9 mouse cellular contexts compared by ENCODE assay signal in genomic region chr11:96762742-96763470, GRCm38 (mm10). TPM values are rescaled to one million over a fixed set of nuclear protein-coding genes. Genes with fewer than 3 reads are reported as not detected.
A peak's percentile ranks its signal among the peaks of the same experiment; 100 is the strongest.
DNase-seq lines count a peak whose midpoint lies in the region; ATAC-seq and TF ChIP-seq lines count a peak whose summit lies in the region.
"Had no signal": no experiment of that assay in that cellular context is flagged by ENCODE, and none has a peak within 500 bp of the region (broad histone marks: within the 10 kb centered on the region; RNA-seq: fewer than 3 reads in every experiment).

No protein-coding gene starts in this region.

- no peak overlapping the region for H3K27ac ChIP-seq in forebrain, postnatal 0 days (ENCODE audit: low read depth, low read length)
- H3K27ac ChIP-seq in forebrain, embryonic 11.5 days (ENCODE audit: low read depth, low read length), result no peak overlapping the region
- peak overlapping the region; percentile 66 for H3K27ac ChIP-seq in hindbrain, embryonic 16.5 days (ENCODE audit: low read depth, low read length)
- H3K27ac ChIP-seq: liver, embryonic 14.5 days had no signal

- no peaks in the 10 kb centered on the region for H3K9me3 ChIP-seq in forebrain, postnatal 0 days (ENCODE audit: low read length)
- H3K9me3 ChIP-seq in forebrain, embryonic 11.5 days (ENCODE audit: control insufficient read depth, low read length), result no peaks in the 10 kb centered on the region
- no peaks in the 10 kb centered on the region for H3K9me3 ChIP-seq in hindbrain, embryonic 16.5 days (ENCODE audit: control insufficient read depth, low read length)

- H3K9ac ChIP-seq in forebrain, postnatal 0 days, result no peak overlapping the region
- no peak overlapping the region for H3K9ac ChIP-seq in forebrain, embryonic 11.5 days (ENCODE audit: low read length)
- H3K9ac ChIP-seq in hindbrain, embryonic 16.5 days (ENCODE audit: low read depth, low read length), result no peak overlapping the region
- H3K9ac ChIP-seq: liver, embryonic 14.5 days had no signal

- peak; percentile 53 for ATAC-seq in forebrain, postnatal 0 days
- ATAC-seq in forebrain, embryonic 11.5 days (replicated peaks; ENCODE audit: low FRiP score), result no peak
- peak; percentile 57 for ATAC-seq in hindbrain, embryonic 16.5 days

- no peak for DNase-seq in forebrain, postnatal 0 days
- no peak for DNase-seq in forebrain, embryonic 11.5 days (ENCODE audit: low spot score)
- DNase-seq in right cerebral cortex, postnatal 14 days, result peak; percentile 35
- DNase-seq in right cerebral cortex, postnatal 36 days (ENCODE audit: low spot score in 2 of 2), result no peak
- DNase-seq in spleen, adult 12 weeks (ENCODE audit: low spot score), result no peak
- no peak for DNase-seq in ovary, adult 18-20 months (ENCODE audit: low spot score)
- DNase-seq in natural killer cell, adult 2 months (ENCODE audit: low spot score in 2 of 2), result no peak

- H3K27me3 ChIP-seq in forebrain, postnatal 0 days (ENCODE audit: insufficient read depth, low read length), result no peaks in the 10 kb centered on the region
- no peaks in the 10 kb centered on the region for H3K27me3 ChIP-seq in forebrain, embryonic 11.5 days (ENCODE audit: control insufficient read depth, insufficient read depth, low read length)
- no peaks in the 10 kb centered on the region for H3K27me3 ChIP-seq in hindbrain, embryonic 16.5 days (replicated peaks; ENCODE audit: control insufficient read depth, insufficient read depth, low read length)

- WGBS in forebrain, postnatal 0 days, result 59% methylated on average over 15 of the region's 15 CpGs
- 86% methylated on average over 15 of the region's 15 CpGs for WGBS in forebrain, embryonic 11.5 days
- 51% methylated on average over 15 of the region's 15 CpGs for WGBS in hindbrain, embryonic 16.5 days

- TF ChIP-seq CTCF in forebrain, postnatal 0 days (IDR thresholded peaks at IDR 0.05; ENCODE audit: low read depth), result peak; percentile 12; the same call in 1 of the 2 replicates

- no peak overlapping the region for H3K4me3 ChIP-seq in forebrain, postnatal 0 days (ENCODE audit: low read depth, low read length)
- no peak overlapping the region for H3K4me3 ChIP-seq in forebrain, embryonic 11.5 days (ENCODE audit: low read depth, low read length)
- H3K4me3 ChIP-seq in hindbrain, embryonic 16.5 days (ENCODE audit: low read length), result no peak overlapping the region

- H3K4me2 ChIP-seq in forebrain, postnatal 0 days (ENCODE audit: low read depth), result no peak overlapping the region
- no peak overlapping the region for H3K4me2 ChIP-seq in forebrain, embryonic 11.5 days (ENCODE audit: low read depth, low read length, severe bottlenecking)
- no peak overlapping the region for H3K4me2 ChIP-seq in hindbrain, embryonic 16.5 days (ENCODE audit: low read length)

- H3K4me1 ChIP-seq in forebrain, postnatal 0 days (ENCODE audit: insufficient read depth), result no peaks in the 10 kb centered on the region
- H3K4me1 ChIP-seq in forebrain, embryonic 11.5 days (replicated peaks; ENCODE audit: control insufficient read depth, insufficient read depth, low read length), result peaks cover 21% of the 10 kb centered on the region; the same call in 1 of the 2 replicates
- peaks cover 38% of the 10 kb centered on the region for H3K4me1 ChIP-seq in hindbrain, embryonic 16.5 days (ENCODE audit: control insufficient read depth, insufficient read depth, low read depth, low read length)

- peaks cover 10% of the 10 kb centered on the region for H3K36me3 ChIP-seq in forebrain, postnatal 0 days (ENCODE audit: insufficient read depth)
- no peaks in the 10 kb centered on the region for H3K36me3 ChIP-seq in forebrain, embryonic 11.5 days (ENCODE audit: control insufficient read depth, insufficient read depth, low read length)
- no peaks in the 10 kb centered on the region for H3K36me3 ChIP-seq in hindbrain, embryonic 16.5 days (ENCODE audit: control insufficient read depth, insufficient read depth, low read length)

RNA-seq across cellular contexts. Expression of gene Snx11, which starts 14.5 kb away (rescaled TPM):
- 59.2 and 68.8 TPM in 2 replicates for total RNA-seq in forebrain, postnatal 0 days (2014; rRNA removed)
- 32.7 and 37.1 TPM in 2 replicates for polyA plus RNA-seq in forebrain, postnatal 0 days (2015; fragmentation: Nextera tagmentation; extraction: Ambion mirVana)
- 17.5 and 26.9 TPM in 2 replicates for polyA plus RNA-seq in forebrain, embryonic 11.5 days (2014; fragmentation: Nextera tagmentation; extraction: Ambion mirVana)
- 52.2 and 55.9 TPM in 2 replicates for polyA plus RNA-seq in hindbrain, embryonic 16.5 days (2015; fragmentation: Nextera tagmentation; extraction: Ambion mirVana)

RNA-seq across cellular contexts. Expression of gene Cbx1, which starts 26.0 kb away (rescaled TPM):
- 57.0 and 62.4 TPM in 2 replicates for total RNA-seq in forebrain, postnatal 0 days (2014; rRNA removed)
- polyA plus RNA-seq in forebrain, postnatal 0 days (2015; fragmentation: Nextera tagmentation; extraction: Ambion mirVana), result 53.7 and 55.6 TPM in 2 replicates
- 140 and 150 TPM in 2 replicates for polyA plus RNA-seq in forebrain, embryonic 11.5 days (2014; fragmentation: Nextera tagmentation; extraction: Ambion mirVana)
- polyA plus RNA-seq in hindbrain, embryonic 16.5 days (2015; fragmentation: Nextera tagmentation; extraction: Ambion mirVana), result 51.6 and 52.0 TPM in 2 replicates
